Mouse (Mus musculus) splenic B cell, adult 2 months (primary cell): Measurements from ENCODE around the gene Atad1.
"Not testable (repeated sequence)": the region's sequence is repeated elsewhere in the genome, so short reads cannot be mapped to it uniquely, and the experiment has no call there.

Source experiments
- DNase-seq: peaks from one replicate; pipeline ENCODE4 v3.0.0-alpha.2; 2011; ENCODE audit warnings: low read depth, low spot score
- H3K27me3 ChIP-seq: 2 replicates; pipeline ENCODE4 v1.6.1; 2012; ENCODE audit warnings: mild to moderate bottlenecking, low read length, moderate library complexity, mixed read lengths; ENCODE audit not compliant: control insufficient read depth, poor library complexity, insufficient read depth, severe bottlenecking
- H3K36me3 ChIP-seq: 2 replicates; pipeline ENCODE4 v1.6.1; 2012; ENCODE audit warnings: mild to moderate bottlenecking, low read length, moderate library complexity, mixed read lengths; ENCODE audit not compliant: control insufficient read depth, poor library complexity, insufficient read depth, severe bottlenecking

The Atad1 gene

DNA sequence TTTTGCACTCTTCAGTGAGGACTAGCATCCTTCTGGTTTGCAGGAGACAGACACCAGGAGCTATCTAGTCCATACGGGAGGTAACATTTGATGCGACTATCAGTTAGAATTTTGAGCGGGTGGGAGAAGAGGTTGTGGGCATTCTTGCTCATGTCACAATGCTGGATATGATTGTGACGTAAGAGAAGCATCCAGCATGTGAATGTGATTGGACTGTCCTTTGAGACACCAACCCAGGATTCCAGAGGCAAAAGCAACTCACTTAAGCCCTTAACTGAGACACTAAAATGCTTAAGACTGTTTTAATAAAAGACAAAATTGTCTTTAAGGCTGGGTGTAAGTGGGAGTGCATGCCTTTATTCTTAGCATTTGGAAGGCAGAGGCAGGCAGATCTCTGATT is at the start of gene Atad1:
Gene Atad1 (minus strand): TSS at position 101 of the 400 bp plus-strand sequence.
- Histone ChIP-seq H3K36me3 (no peaks in the 10 kb centered on the region), H3K27me3 (no peaks in the 10 kb centered on the region)
- no peak for DNase-seq

DNA sequence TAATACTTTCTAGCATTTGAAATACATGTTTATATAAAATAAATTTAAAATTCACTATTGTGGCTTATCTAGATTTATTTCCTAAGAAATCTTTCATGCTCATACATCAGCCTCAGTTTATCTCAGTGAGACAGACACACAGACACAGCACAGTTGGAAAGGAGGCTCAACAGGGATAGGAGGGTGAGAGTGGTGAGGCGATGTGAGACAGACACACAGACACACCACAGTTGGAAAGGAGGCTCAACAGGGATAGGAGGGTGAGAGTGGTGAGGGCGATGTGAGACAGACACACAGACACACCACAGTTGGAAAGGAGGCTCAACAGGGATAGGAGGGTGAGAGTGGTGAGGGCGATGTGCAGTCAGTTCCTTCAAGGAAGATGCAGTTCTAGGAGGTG is 48.4 kb upstream of the Atad1 start:
- DNase-seq, H3K36me3 ChIP-seq, H3K27me3 ChIP-seq: not testable (repeated sequence)

DNA sequence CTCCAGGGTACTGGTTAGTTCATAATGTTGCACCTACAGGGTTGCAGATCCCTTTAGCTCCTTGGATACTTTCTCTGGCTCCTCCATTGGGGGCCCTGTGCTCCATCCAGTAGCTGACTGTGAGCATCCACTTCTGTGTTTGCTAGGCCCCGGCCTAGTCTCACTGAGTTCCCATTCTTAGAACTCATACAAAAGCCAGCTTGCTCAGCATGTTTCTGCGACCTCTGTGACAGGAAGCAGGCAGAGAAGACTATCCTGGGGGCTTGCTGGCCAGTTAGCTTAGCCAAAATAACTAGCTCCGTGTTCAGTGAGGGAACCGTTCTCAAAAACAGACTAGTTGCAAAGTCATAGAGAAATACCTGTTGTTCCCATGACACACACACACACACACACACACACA is 47.8 kb upstream of the Atad1 start:
- not testable (repeated sequence) for H3K27me3 ChIP-seq, H3K36me3 ChIP-seq, DNase-seq

DNA sequence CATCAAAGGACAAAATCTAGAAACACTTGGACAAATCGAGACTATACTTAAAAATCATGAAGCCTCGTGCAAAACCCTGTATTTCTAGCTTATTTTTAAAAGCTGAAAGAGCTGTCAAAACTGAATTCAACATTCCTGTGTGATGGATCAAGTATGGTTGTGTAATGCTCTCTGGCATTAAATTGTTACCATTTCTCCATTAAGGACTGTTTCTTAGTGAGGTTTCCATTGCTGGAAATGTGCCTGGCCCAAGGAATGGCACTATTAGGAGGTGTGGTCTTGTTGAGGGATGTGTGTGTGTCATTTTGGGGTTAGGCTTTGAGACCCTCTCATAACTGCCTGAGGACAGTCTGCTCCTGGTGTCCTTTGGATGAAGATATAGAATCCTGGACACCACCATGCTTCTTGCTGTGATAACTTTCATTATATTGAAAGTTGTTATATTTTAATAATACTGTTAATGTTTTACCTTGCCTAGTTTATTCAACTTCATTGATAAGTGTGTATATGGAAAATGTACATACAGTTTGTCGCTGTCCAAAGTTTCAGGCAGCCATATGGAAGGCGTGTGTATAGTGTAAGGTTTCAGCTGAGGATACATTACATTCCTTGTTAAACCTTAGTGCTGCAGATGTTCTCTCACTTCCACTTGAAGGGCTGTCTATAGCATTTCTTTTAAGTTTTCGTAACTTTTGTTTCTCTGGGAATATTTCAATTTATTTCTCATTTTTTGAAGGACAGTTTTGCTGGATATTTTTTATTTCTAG is 41.9 kb upstream of the Atad1 start:
- no peaks in the 10 kb centered on the region for H3K27me3 ChIP-seq
- H3K36me3 ChIP-seq = peaks cover 4% of the 10 kb centered on the region; the same call in 1 of the 2 replicates
- no peak for DNase-seq

DNA sequence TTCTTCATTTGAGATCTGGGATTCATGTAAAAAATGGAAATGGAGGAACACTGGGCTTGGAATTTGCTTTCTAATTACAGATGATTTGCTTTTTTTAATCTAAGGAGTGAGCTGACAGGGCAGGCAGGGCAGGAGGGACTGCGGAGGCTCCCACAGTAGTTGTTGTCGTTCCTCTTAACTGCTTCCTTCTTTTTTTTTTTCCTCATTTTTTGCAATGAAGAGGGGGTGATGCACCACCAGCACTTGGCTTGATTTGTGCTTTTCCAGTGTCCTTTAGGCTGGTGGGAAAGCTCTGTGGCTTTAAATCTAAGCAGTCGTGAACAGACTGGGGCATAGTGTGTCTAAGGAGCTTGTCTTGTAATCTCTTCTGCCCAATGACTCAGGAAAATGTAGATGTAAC is 39.5 kb upstream of the Atad1 start:
- H3K36me3 ChIP-seq = peaks cover 4% of the 10 kb centered on the region; the same call in 1 of the 2 replicates
- no peaks in the 10 kb centered on the region for H3K27me3 ChIP-seq
- DNase-seq = no peak

DNA sequence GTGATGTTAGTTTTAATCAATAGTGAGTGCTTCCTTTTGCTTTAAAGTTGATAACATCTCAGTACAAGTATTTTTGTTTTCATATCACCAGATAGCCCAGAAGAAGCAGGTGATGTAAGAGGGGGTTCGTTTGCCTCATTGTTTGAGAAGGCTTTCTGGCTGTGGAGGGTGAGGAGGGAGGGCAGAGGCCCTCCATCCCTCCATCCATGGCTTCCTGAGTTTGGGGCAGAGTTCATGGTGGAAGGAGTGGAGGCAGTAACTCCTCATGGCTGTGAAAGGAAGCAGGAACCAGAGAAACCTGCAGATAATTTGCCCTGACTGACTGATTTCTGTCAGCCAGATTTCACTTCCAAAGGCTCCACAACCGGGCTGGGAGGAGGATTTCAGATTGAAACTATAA is 38.8 kb upstream of the Atad1 start:
- Histone ChIP-seq H3K27me3 (no peaks in the 10 kb centered on the region), H3K36me3 (0 out of 2 replicates have a peak, but pooled peaks cover 2% of the 10 kb centered on the region)
- DNase-seq = no peak

DNA sequence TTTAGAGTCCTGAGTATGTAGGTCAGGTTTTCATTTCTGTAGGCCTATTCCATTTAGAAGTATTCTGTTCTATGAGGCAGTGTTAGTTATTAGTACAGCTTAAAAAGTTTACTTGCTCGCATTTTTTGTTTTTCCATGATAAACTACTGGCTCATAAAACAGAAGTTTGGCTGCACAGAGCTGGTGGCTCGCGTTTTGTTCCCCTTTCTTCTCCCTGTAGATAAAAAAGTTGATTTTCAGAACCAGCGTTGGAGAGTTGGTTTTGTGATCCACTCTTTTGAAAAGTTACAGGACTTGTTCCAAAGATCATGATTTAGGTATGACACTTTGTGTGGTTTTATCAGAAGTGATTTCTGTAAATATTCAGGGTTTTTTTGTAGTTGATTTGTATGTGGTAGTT is 22.9 kb upstream of the Atad1 start:
- peak; percentile 24 for DNase-seq
- Histone ChIP-seq H3K27me3 (no peaks in the 10 kb centered on the region), H3K36me3 (peaks cover 3% of the 10 kb centered on the region; the same call in 1 of the 2 replicates)

DNA sequence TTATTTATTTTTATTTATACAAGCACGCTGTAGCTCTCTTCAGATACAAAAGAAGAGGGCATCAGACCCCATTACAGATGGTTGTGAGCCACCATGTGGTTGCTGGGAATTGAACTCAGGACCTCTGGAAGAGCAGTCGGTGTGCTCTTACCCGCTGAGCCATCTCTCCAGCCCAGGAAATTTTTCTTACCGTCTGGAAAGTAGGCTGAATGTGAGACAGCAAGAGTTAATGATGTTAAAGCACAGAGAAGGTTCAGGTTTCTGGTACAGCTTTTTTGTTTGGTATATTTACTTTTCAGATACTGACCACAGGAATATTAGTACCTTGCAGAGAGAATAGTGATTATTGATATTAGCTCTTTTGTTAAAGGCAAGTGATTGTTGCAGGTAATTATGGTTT is 21.6 kb upstream of the Atad1 start:
- no peaks in the 10 kb centered on the region for H3K27me3 ChIP-seq
- peaks cover 3% of the 10 kb centered on the region; the same call in 1 of the 2 replicates for H3K36me3 ChIP-seq
- no peak for DNase-seq

DNA sequence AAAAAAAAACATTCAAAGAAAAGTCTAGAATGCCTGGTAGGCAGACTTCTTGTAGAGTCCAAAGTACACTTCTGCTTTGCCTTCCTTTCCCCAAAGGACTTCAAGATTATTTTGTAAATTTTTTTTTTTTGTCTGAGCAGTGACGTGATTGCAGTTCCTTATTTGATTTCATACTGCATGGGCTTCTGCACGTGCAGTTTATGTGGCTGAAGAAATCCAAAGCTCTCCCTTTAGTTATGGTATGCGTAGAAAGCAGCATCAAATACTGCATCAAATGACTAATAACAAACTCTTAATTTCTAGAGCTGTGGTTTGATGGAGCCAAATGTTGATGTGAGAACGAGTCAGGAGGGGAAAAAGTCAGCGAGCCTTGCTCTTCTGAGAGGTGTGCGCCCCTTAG is 20.9 kb upstream of the Atad1 start:
- peak; percentile 83 for DNase-seq

DNA sequence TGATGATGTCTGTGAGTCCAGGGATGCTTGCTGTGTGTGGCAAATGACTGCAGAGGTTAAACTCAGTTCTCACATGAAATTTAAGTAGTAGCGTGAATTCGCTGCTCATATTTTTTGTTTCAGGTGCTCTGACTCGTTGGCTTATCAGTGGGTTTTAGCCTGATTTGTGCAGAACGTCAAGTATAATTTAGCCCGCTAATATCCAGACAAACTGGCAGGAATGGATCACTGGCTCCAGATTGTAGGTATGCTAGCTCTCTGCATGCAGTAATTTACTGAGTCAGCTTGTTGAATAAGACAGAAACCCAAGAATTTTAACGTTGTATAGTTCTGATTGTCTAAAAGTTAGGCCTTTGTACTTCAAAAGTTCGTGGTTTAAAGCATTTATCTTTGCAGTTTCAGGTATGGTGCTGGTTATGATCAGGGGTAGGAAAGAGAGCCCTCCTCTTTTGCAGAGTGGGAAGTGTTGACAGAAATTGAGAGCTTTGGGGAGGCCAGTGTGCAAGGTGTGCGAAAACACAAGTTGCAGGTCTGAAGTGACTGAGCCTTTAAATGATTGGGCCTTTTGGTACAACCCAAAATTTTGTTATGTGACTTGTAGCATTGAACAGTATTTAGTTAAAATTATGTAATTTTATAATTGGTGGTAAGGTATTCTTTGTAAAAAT is 19.9 kb upstream of the Atad1 start:
- Histone ChIP-seq H3K27me3 (no peaks in the 10 kb centered on the region), H3K36me3 (peaks cover 3% of the 10 kb centered on the region; the same call in 1 of the 2 replicates)
- peak; percentile 26 for DNase-seq

More for the DNA sequence above, 20.9 kb upstream of the Atad1 start:
- Histone ChIP-seq H3K36me3 (peaks cover 3% of the 10 kb centered on the region; the same call in 1 of the 2 replicates), H3K27me3 (no peaks in the 10 kb centered on the region)

DNA sequence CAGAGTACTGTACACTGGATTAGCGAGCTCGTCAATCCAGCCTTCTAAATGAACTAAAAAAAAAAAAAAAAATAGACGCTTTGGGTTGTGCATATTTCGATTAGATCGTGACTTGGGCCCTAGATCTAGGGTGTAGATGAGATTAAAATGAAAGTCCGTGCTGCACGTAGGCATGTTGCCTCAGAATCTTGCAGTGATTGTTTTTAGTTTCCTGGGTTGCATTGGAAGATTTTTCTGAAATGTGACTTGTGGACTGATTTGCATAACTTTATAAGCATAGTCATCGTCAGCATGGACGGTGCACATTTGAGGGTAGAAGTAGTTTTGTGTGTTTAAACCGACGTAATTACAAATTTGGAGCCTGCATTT is 19.2 kb upstream of the Atad1 start:
- H3K27me3 ChIP-seq = no peaks in the 10 kb centered on the region
- peak; percentile 55 for DNase-seq

DNA sequence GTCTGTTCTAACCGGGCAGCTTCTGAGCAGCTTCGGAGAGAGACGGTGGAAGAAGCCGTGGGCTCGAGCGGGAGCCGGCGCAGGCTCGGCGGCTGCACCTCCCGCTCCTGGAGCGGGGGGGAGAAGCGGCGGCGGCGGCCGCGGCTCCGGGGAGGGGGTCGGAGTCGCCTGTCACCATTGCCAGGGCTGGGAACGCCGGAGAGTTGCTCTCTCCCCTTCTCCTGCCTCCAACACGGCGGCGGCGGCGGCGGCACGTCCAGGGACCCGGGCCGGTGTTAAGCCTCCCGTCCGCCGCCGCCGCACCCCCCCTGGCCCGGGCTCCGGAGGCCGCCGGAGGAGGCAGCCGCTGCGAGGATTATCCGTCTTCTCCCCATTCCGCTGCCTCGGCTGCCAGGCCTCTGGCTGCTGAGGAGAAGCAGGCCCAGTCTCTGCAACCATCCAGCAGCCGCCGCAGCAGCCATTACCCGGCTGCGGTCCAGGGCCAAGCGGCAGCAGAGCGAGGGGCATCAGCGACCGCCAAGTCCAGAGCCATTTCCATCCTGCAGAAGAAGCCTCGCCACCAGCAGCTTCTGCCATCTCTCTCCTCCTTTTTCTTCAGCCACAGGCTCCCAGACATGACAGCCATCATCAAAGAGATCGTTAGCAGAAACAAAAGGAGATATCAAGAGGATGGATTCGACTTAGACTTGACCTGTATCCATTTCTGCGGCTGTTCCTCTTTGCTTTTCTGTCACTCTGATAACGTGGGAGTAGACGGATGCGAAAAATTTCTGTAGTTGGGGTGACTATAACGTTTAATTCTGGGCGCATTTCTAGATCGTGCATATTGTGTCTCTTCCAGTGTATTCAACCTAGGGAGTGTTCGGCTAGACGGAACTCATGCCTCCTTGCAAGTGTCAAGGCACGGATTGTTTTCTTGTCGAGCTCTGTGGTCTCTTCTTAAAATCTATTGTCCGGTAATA is 18.5 kb upstream of the Atad1 start:
- H3K36me3 ChIP-seq = no peaks in the 10 kb centered on the region
- H3K27me3 ChIP-seq = no peaks in the 10 kb centered on the region
- DNase-seq = peak; percentile 58

More for the DNA sequence above, 19.2 kb upstream of the Atad1 start:
- peaks cover 2% of the 10 kb centered on the region; the same call in 1 of the 2 replicates for H3K36me3 ChIP-seq

DNA sequence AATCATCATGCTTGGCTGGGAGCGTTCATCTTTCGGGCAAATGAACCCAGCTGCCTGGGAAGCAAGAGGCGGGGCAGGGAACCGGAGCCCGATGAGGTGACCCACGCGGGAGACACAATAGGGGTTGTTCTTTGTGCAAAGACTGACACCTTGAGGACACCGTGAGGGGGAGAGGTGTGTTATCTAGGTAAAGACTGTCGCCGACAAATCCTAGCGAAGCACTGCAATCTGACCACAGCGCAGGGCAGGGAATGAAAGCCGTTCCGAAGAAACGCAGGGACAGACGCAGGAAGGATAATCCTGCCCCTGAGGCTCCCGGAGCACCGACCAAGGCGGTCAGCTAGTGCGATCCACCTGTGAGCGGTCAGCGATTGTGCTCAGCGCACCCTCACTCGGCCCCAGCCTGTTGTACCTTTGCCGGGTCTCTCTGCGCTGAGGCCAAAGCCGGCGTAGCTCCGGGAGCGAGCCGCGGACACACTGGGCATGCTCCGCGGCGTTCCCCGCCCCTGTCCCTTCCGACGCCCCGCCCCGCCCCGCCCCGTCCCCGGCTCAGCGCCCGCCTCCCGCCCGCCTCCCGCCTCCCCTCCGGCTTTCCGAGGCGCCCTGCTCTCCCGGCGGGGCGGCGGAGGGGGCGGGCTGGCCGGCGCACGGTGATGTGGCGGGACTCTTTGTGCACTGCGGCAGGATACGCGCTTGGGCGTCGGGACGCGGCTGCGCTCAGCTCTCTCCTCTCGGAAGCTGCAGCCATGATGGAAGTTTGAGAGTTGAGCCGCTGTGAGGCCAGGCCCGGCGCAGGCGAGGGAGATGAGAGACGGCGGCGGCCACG is 17.5 kb upstream of the Atad1 start, which contains the start of gene Pten:
Gene Pten (plus strand): TSS at position 598 of the 826 bp plus-strand sequence.
- peak; percentile 96 for DNase-seq
- Histone ChIP-seq H3K36me3 (no peaks in the 10 kb centered on the region), H3K27me3 (no peaks in the 10 kb centered on the region)

DNA sequence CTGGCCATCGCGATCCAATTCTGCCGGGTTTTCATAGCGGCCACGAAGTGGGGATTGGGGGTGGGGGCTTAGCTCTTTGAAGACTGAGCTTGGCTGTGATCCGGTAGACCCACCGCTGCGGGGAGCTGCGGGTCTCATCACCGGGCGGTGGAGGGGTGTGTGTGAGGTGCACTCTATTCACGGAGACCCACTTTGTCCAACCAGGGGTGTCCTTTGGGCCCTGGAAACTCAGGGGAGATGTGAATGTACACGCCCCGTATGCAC is 17.0 kb upstream of the Atad1 start:
- DNase-seq = no peak
- Histone ChIP-seq H3K36me3 (no peaks in the 10 kb centered on the region), H3K27me3 (no peaks in the 10 kb centered on the region)
